Comparison of ENCODE assay signal across 8 mouse cellular contexts in genomic region chr10:127526681-127527080, GRCm38 (mm10). TPM values are rescaled to one million over a fixed set of nuclear protein-coding genes. Genes with fewer than 3 reads are reported as not detected.
A peak's percentile ranks its signal among the peaks of the same experiment; 100 is the strongest.
DNase-seq lines count a peak whose midpoint lies in the region; ATAC-seq and TF ChIP-seq lines count a peak whose summit lies in the region.

No protein-coding gene starts in this region.

- DNase-seq in testis, postnatal 14 days (ENCODE audit: low spot score): no peak
- DNase-seq in cerebellum, postnatal 36 days: peak; percentile 66 to 77
- DNase-seq in lung, postnatal 4 days: peak; percentile 77 to 80
- DNase-seq in stomach, postnatal 0 days (ENCODE audit: low spot score): peak; percentile 84
- DNase-seq in layer of hippocampus, adult 11-12 months (ENCODE audit: low spot score): no peak

- no peaks in the 10 kb centered on the region for H3K36me3 ChIP-seq in testis, adult 2 months (ENCODE audit: control insufficient read depth, insufficient read depth, low read length)
- no peaks in the 10 kb centered on the region for H3K36me3 ChIP-seq in heart, embryonic 14.5 days (ENCODE audit: control insufficient read depth, insufficient read depth, low read length)
- H3K36me3 ChIP-seq in kidney, embryonic 16.5 days (ENCODE audit: insufficient read depth, low read length): no peaks in the 10 kb centered on the region
- H3K36me3 ChIP-seq in stomach, postnatal 0 days (ENCODE audit: control insufficient read depth, insufficient read depth, low read length): no peaks in the 10 kb centered on the region

- under 1% methylated on average over 26 of the region's 26 CpGs for WGBS in heart, embryonic 14.5 days
- WGBS in kidney, embryonic 16.5 days: under 1% methylated on average over 26 of the region's 26 CpGs
- WGBS in stomach, postnatal 0 days: 2% methylated on average over 26 of the region's 26 CpGs

- TF ChIP-seq POLR2A in testis, adult 2 months (IDR thresholded peaks at IDR 0.05; ENCODE audit: control insufficient read depth, low read depth, low read length): no peak

- H3K9ac ChIP-seq in heart, embryonic 14.5 days (ENCODE audit: low read length): no peak overlapping the region
- H3K9ac ChIP-seq in kidney, embryonic 16.5 days (replicated peaks; ENCODE audit: low read length): peak overlapping the region; percentile 16; the same call in 1 of the 2 replicates
- no peak overlapping the region for H3K9ac ChIP-seq in stomach, postnatal 0 days (ENCODE audit: low read length)

- H3K4me2 ChIP-seq in heart, embryonic 14.5 days (ENCODE audit: low read length): peak overlapping the region; percentile 61
- H3K4me2 ChIP-seq in kidney, embryonic 16.5 days (replicated peaks; ENCODE audit: low read depth, low read length): peak overlapping the region; percentile 52
- H3K4me2 ChIP-seq in stomach, postnatal 0 days (replicated peaks; ENCODE audit: low read depth): peak overlapping the region; percentile 45

- H3K4me3 ChIP-seq in testis, adult 2 months (ENCODE audit: control insufficient read depth, low read depth, low read length): no peak overlapping the region; the same call in 1 of the 2 replicates
- peak overlapping the region; percentile 30 to 34 for H3K4me3 ChIP-seq in heart, embryonic 14.5 days (ENCODE audit: control insufficient read depth in 1 of 2, insufficient read depth in 1 of 2, low read depth in 1 of 2, low read length in 2 of 2)
- H3K4me3 ChIP-seq in kidney, embryonic 16.5 days (ENCODE audit: low read length): peak overlapping the region; percentile 32
- peak overlapping the region; percentile 31 for H3K4me3 ChIP-seq in stomach, postnatal 0 days (ENCODE audit: low read depth, low read length)

- no peaks in the 10 kb centered on the region for H3K9me3 ChIP-seq in heart, embryonic 14.5 days (ENCODE audit: control insufficient read depth, low read length)
- no peaks in the 10 kb centered on the region for H3K9me3 ChIP-seq in kidney, embryonic 16.5 days (ENCODE audit: low read length)
- H3K9me3 ChIP-seq in stomach, postnatal 0 days (ENCODE audit: control insufficient read depth, low read length): no peaks in the 10 kb centered on the region

- H3K27me3 ChIP-seq in testis, adult 2 months (ENCODE audit: control insufficient read depth, insufficient read depth, low read length): peaks cover 3% of the 10 kb centered on the region
- H3K27me3 ChIP-seq in heart, embryonic 14.5 days (ENCODE audit: control insufficient read depth, insufficient read depth, low read length): peaks cover 80% of the 10 kb centered on the region
- peaks cover 90% of the 10 kb centered on the region for H3K27me3 ChIP-seq in kidney, embryonic 16.5 days (ENCODE audit: insufficient read depth, low read length)
- H3K27me3 ChIP-seq in stomach, postnatal 0 days (ENCODE audit: control insufficient read depth, insufficient read depth, low read length): peaks cover 33% of the 10 kb centered on the region; the same call in 1 of the 2 replicates

- peaks cover 4% of the 10 kb centered on the region for H3K4me1 ChIP-seq in testis, adult 2 months (ENCODE audit: control insufficient read depth, insufficient read depth, low read length)
- peaks cover 6 to 16% of the 10 kb centered on the region in 2 experiments for H3K4me1 ChIP-seq in heart, embryonic 14.5 days (ENCODE audit: control insufficient read depth in 2 of 2, insufficient read depth in 2 of 2, low read length in 2 of 2)
- H3K4me1 ChIP-seq in kidney, embryonic 16.5 days (ENCODE audit: insufficient read depth, low read length): peaks cover 30% of the 10 kb centered on the region
- 0 out of 2 replicates have a peak, but pooled peaks cover 3% of the 10 kb centered on the region for H3K4me1 ChIP-seq in stomach, postnatal 0 days (replicated peaks; ENCODE audit: control insufficient read depth, insufficient read depth)

- no peak overlapping the region for H3K27ac ChIP-seq in testis, adult 2 months (ENCODE audit: control insufficient read depth, insufficient read depth, low read depth, low read length)
- H3K27ac ChIP-seq in heart, embryonic 14.5 days (replicated peaks in 1 of 2; ENCODE audit: control insufficient read depth in 1 of 2, insufficient read depth in 1 of 2, low read depth in 2 of 2, low read length in 2 of 2): no peak overlapping the region
- no peak overlapping the region for H3K27ac ChIP-seq in kidney, embryonic 16.5 days (ENCODE audit: low read length)
- no peak overlapping the region for H3K27ac ChIP-seq in stomach, postnatal 0 days (replicated peaks)

- ATAC-seq in heart, embryonic 14.5 days (ENCODE audit: insufficient number of reproducible peaks, insufficient read depth, low FRiP score, low read depth): no peak
- ATAC-seq in kidney, embryonic 16.5 days (ENCODE audit: low FRiP score, low TSS enrichment): 0 out of 2 replicates have a peak, but pooled peaks have one; percentile 36
- peak; percentile 75 for ATAC-seq in stomach, postnatal 0 days (ENCODE audit: low FRiP score, low TSS enrichment)

- no peak for TF ChIP-seq EP300 in stomach, postnatal 0 days (optimal IDR thresholded peaks at IDR 0.05)

- peak; percentile 17; the same call in 1 of the 2 replicates for TF ChIP-seq CTCF in testis, adult 2 months (IDR thresholded peaks at IDR 0.05; ENCODE audit: control insufficient read depth, insufficient read depth, insufficient replicate concordance, low read depth, low read length)
- TF ChIP-seq CTCF in stomach, postnatal 0 days (IDR thresholded peaks at IDR 0.05; ENCODE audit: low read depth): peak; percentile 70

RNA-seq across cellular contexts. Expression of gene Shmt2, which starts 4.4 kb away (rescaled TPM):
- 12.7 and 16.7 TPM in 2 replicates for polyA plus RNA-seq in testis, adult 2 months (2012; rRNA removed)
- polyA plus RNA-seq in heart, embryonic 14.5 days (2014; fragmentation: Nextera tagmentation; extraction: Ambion mirVana): 71.7 and 73.0 TPM in 2 replicates
- polyA plus RNA-seq in kidney, embryonic 16.5 days (2015; fragmentation: Nextera tagmentation; extraction: Ambion mirVana): 119 and 123 TPM in 2 replicates
- 38.9 and 40.9 TPM in 2 replicates for polyA plus RNA-seq in stomach, postnatal 0 days (2015; fragmentation: Nextera tagmentation; extraction: Ambion mirVana)

RNA-seq across cellular contexts. Expression of gene Nxph4, which starts 7.7 kb away (rescaled TPM):
- polyA plus RNA-seq in testis, adult 2 months (2012; rRNA removed): 0.36 and 0.51 TPM in 2 replicates
- polyA plus RNA-seq in heart, embryonic 14.5 days (2014; fragmentation: Nextera tagmentation; extraction: Ambion mirVana): 0.70 and 0.81 TPM in 2 replicates
- polyA plus RNA-seq in kidney, embryonic 16.5 days (2015; fragmentation: Nextera tagmentation; extraction: Ambion mirVana): 1.8 and 2.3 TPM in 2 replicates
- polyA plus RNA-seq in stomach, postnatal 0 days (2015; fragmentation: Nextera tagmentation; extraction: Ambion mirVana): 2.7 and 4.0 TPM in 2 replicates

RNA-seq across cellular contexts. Expression of gene Ndufa4l2, which starts 11.9 kb away (rescaled TPM):
- 65.0 and 74.9 TPM in 2 replicates for polyA plus RNA-seq in testis, adult 2 months (2012; rRNA removed)
- 31.2 and 34.2 TPM in 2 replicates for polyA plus RNA-seq in heart, embryonic 14.5 days (2014; fragmentation: Nextera tagmentation; extraction: Ambion mirVana)
- 74.4 and 77.3 TPM in 2 replicates for polyA plus RNA-seq in kidney, embryonic 16.5 days (2015; fragmentation: Nextera tagmentation; extraction: Ambion mirVana)
- polyA plus RNA-seq in stomach, postnatal 0 days (2015; fragmentation: Nextera tagmentation; extraction: Ambion mirVana): 58.2 and 72.8 TPM in 2 replicates

RNA-seq across cellular contexts. Expression of gene Stac3, which starts 25.2 kb away (rescaled TPM):
- 0.97 and 1.0 TPM in 2 replicates for polyA plus RNA-seq in testis, adult 2 months (2012; rRNA removed)
- polyA plus RNA-seq in heart, embryonic 14.5 days (2014; fragmentation: Nextera tagmentation; extraction: Ambion mirVana): 0.31 TPM in 1 of 2 replicates, not detected in the other
- polyA plus RNA-seq in kidney, embryonic 16.5 days (2015; fragmentation: Nextera tagmentation; extraction: Ambion mirVana): 0.85 and 1.9 TPM in 2 replicates
- polyA plus RNA-seq in stomach, postnatal 0 days (2015; fragmentation: Nextera tagmentation; extraction: Ambion mirVana): 0.23 and 0.40 TPM in 2 replicates

Comparison
In these comparisons a context has a peak if more than half of its experiments do, and no peak if none do; other contexts are left out.
1. DNase-seq: peak in cerebellum, postnatal 36 days (2 of 2), lung, postnatal 4 days (2 of 2) and stomach, postnatal 0 days (single experiment); none in testis, postnatal 14 days (single experiment) and layer of hippocampus, adult 11-12 months (single experiment).
2. Peak in every context shown above with its lines, with median percentiles within 50 percentile points of each other: H3K4me2 ChIP-seq.